23 mouse cellular contexts compared by ENCODE assay signal in the genomic region with DNA sequence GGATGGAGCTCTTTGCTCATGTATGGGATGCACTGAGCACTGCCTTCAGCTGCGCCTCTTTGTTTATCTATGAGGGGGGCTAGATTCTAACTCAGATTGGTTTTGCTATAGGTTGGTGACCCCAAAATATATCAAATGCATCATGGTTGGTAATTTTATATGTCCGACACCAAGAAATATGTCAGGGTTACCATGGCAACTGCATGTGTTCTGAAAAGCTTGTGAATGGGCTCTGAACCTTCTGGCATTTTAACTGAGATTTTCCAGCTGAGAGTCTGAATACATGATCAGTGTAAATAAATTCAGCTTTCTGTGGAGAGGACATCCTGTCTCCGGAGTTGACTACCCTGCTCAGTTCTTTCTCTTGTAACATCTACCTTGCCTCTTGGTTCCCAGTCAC. TPM values are rescaled to one million over a fixed set of nuclear protein-coding genes. Genes with fewer than 3 reads are reported as not detected.
DNase-seq lines count a peak whose midpoint lies in the region; ATAC-seq and TF ChIP-seq lines count a peak whose summit lies in the region.
"Had no signal": no experiment of that assay in that cellular context is flagged by ENCODE, and none has a peak within 500 bp of the region (broad histone marks: within the 10 kb centered on the region; RNA-seq: fewer than 3 reads in every experiment).

No protein-coding gene starts in this region.

- H3K9me3 ChIP-seq in forebrain, embryonic 13.5 days (replicated peaks), result no peaks in the 10 kb centered on the region
- H3K9me3 ChIP-seq in forebrain, embryonic 10.5 days, result no peaks in the 10 kb centered on the region
- H3K9me3 ChIP-seq in midbrain, postnatal 0 days (ENCODE audit: low read length), result no peaks in the 10 kb centered on the region
- H3K9me3 ChIP-seq: embryonic facial prominence, embryonic 15.5 days; heart, embryonic 12.5 days; megakaryocyte, embryonic 14.5 days had no signal

- no peak overlapping the region for H3K4me2 ChIP-seq in forebrain, embryonic 13.5 days
- H3K4me2 ChIP-seq in midbrain, postnatal 0 days (ENCODE audit: low read depth, low read length, poor library complexity, severe bottlenecking), result peak overlapping the region; percentile 29
- H3K4me2 ChIP-seq: embryonic facial prominence, embryonic 15.5 days; heart, embryonic 12.5 days; liver, embryonic 11.5 days had no signal

- no peak for TF ChIP-seq CTCF in midbrain, postnatal 0 days (IDR thresholded peaks at IDR 0.05)

- H3K9ac ChIP-seq in forebrain, embryonic 13.5 days, result no peak overlapping the region
- H3K9ac ChIP-seq in midbrain, postnatal 0 days (replicated peaks; ENCODE audit: low read length, poor library complexity, severe bottlenecking), result no peak overlapping the region
- H3K9ac ChIP-seq: embryonic facial prominence, embryonic 15.5 days; heart, embryonic 12.5 days had no signal

- no peak overlapping the region for H3K4me3 ChIP-seq in forebrain, embryonic 13.5 days
- H3K4me3 ChIP-seq in forebrain, embryonic 10.5 days, result no peak overlapping the region
- no peak overlapping the region for H3K4me3 ChIP-seq in midbrain, postnatal 0 days (ENCODE audit: low read depth, low read length)
- H3K4me3 ChIP-seq: embryonic facial prominence, embryonic 15.5 days; heart, embryonic 12.5 days; megakaryocyte, embryonic 14.5 days had no signal

- no peaks in the 10 kb centered on the region for H3K36me3 ChIP-seq in forebrain, embryonic 13.5 days (ENCODE audit: poor library complexity, severe bottlenecking)
- peaks cover 7% of the 10 kb centered on the region for H3K36me3 ChIP-seq in forebrain, embryonic 10.5 days (replicated peaks)
- no peaks in the 10 kb centered on the region for H3K36me3 ChIP-seq in midbrain, postnatal 0 days (ENCODE audit: insufficient read depth, low read length)
- H3K36me3 ChIP-seq: embryonic facial prominence, embryonic 15.5 days; heart, embryonic 12.5 days had no signal

- no peaks in the 10 kb centered on the region for H3K27me3 ChIP-seq in forebrain, embryonic 13.5 days
- H3K27me3 ChIP-seq in forebrain, embryonic 10.5 days (ENCODE audit: poor library complexity, severe bottlenecking), result no peaks in the 10 kb centered on the region
- no peaks in the 10 kb centered on the region for H3K27me3 ChIP-seq in midbrain, postnatal 0 days (ENCODE audit: insufficient read depth, low read length)
- H3K27me3 ChIP-seq: embryonic facial prominence, embryonic 15.5 days; heart, embryonic 12.5 days; megakaryocyte, embryonic 14.5 days; Patski had no signal

- H3K27ac ChIP-seq in forebrain, embryonic 13.5 days, result peak overlapping the region; percentile 14; the same call in 1 of the 2 replicates
- H3K27ac ChIP-seq in forebrain, embryonic 10.5 days, result no peak overlapping the region
- peak overlapping the region; percentile 48 for H3K27ac ChIP-seq in midbrain, postnatal 0 days (ENCODE audit: low read depth, low read length)
- H3K27ac ChIP-seq: embryonic facial prominence, embryonic 15.5 days had no signal

- peaks cover 19% of the 10 kb centered on the region for H3K4me1 ChIP-seq in forebrain, embryonic 13.5 days
- peaks cover 6% of the 10 kb centered on the region; the same call in 1 of the 2 replicates for H3K4me1 ChIP-seq in forebrain, embryonic 10.5 days
- peaks cover 11% of the 10 kb centered on the region for H3K4me1 ChIP-seq in midbrain, postnatal 0 days (ENCODE audit: insufficient read depth, low read length)

- 57% methylated on average over 3 of the region's 3 CpGs for WGBS in forebrain, embryonic 13.5 days
- WGBS in forebrain, embryonic 10.5 days, result 94% methylated on average over 3 of the region's 3 CpGs
- 30% methylated on average over 3 of the region's 3 CpGs for WGBS in midbrain, postnatal 0 days

- DNase-seq in forebrain, embryonic 10.5 days (ENCODE audit: extremely low spot score, low spot score), result no peak
- DNase-seq in layer of hippocampus, adult 11-12 months (ENCODE audit: low spot score), result peak; percentile 26
- no peak for DNase-seq in layer of hippocampus, adult 8-10 months (ENCODE audit: low spot score in 2 of 2)
- DNase-seq in right cerebral cortex, adult 18-20 months, result peak; percentile 29
- no peak for DNase-seq in right cerebral cortex, postnatal 25 days
- DNase-seq in midbrain, postnatal 0 days (ENCODE audit: low spot score), result peak; percentile 63
- DNase-seq: cerebellum, adult 11 months; heart, postnatal 36 days; kidney, adult 18-20 months; kidney, postnatal 36 days; right cerebral cortex, postnatal 4 days; thymus, adult 18-20 months had no signal

- no peak for ATAC-seq in forebrain, embryonic 13.5 days
- no peak for ATAC-seq in midbrain, postnatal 0 days (ENCODE audit: low FRiP score)
- no peak for ATAC-seq in megakaryocyte, adult 5-6 weeks (ENCODE audit: poor library complexity, severe bottlenecking)
- ATAC-seq: Patski had no signal

RNA-seq across cellular contexts. Expression of gene 4930595D18Rik, which starts 19.7 kb away (rescaled TPM):
- 0.21 TPM in 1 of 2 replicates, not detected in the other for polyA plus RNA-seq in forebrain, embryonic 13.5 days (2015; fragmentation: Nextera tagmentation; extraction: Ambion mirVana)
- polyA plus RNA-seq in forebrain, embryonic 10.5 days (2016; fragmentation: Nextera tagmentation; extraction: Ambion mirVana), result not detected in 2 replicates
- not detected for total RNA-seq in layer of hippocampus, adult 8-10 months (2022)
- not detected in 2 replicates for total RNA-seq in midbrain, postnatal 0 days (2014; rRNA removed)
- polyA plus RNA-seq in midbrain, postnatal 0 days (2015; fragmentation: Nextera tagmentation; extraction: Ambion mirVana), result 0.20 TPM in 1 of 2 replicates, not detected in the other
- not detected in 2 replicates for total RNA-seq in megakaryocyte, adult 5-6 weeks (2015)
- not detected in 2 replicates for total RNA-seq in megakaryocyte, adult 5-6 weeks (2017)
- total RNA-seq: adrenal gland, postnatal 4 days; heart, postnatal 36 days; left cerebral cortex, postnatal 36 days had no signal
- polyA plus RNA-seq: embryonic facial prominence, embryonic 15.5 days; gonadal fat pad, adult 2 months; heart, embryonic 12.5 days; liver, embryonic 11.5 days; lung, embryonic 16.5 days; Patski had no signal

RNA-seq across cellular contexts. Expression of gene Traf3, which starts 37.8 kb away (rescaled TPM):
- polyA plus RNA-seq in forebrain, embryonic 13.5 days (2015; fragmentation: Nextera tagmentation; extraction: Ambion mirVana), result 12.8 and 17.2 TPM in 2 replicates
- 13.1 and 16.9 TPM in 2 replicates for polyA plus RNA-seq in forebrain, embryonic 10.5 days (2016; fragmentation: Nextera tagmentation; extraction: Ambion mirVana)
- total RNA-seq in layer of hippocampus, adult 8-10 months (2022), result 10 to 100 TPM; 48.0 to 54.3 (median 53.3) TPM
- total RNA-seq in midbrain, postnatal 0 days (2014; rRNA removed), result 39.1 and 40.2 TPM in 2 replicates
- 13.0 and 14.9 TPM in 2 replicates for polyA plus RNA-seq in midbrain, postnatal 0 days (2015; fragmentation: Nextera tagmentation; extraction: Ambion mirVana)
- total RNA-seq in megakaryocyte, adult 5-6 weeks (2015), result 9.9 and 13.9 TPM in 2 replicates
- total RNA-seq in megakaryocyte, adult 5-6 weeks (2017), result 18.0 and 21.2 TPM in 2 replicates

Comparison
In these comparisons a context has a peak if more than half of its experiments do, and no peak if none do; other contexts are left out.
1. DNase-seq: peak in layer of hippocampus, adult 11-12 months (single experiment), right cerebral cortex, adult 18-20 months (single experiment) and midbrain, postnatal 0 days (single experiment); none in forebrain, embryonic 10.5 days (single experiment), layer of hippocampus, adult 8-10 months (0 of 2) and right cerebral cortex, postnatal 25 days (single experiment).